Mouse (Mus musculus) cerebral cortex, adult 2 months (tissue): ENCODE results near the gene Csf2.

Source experiments
- WGBS: fragments of 180-500 bp; shearing (Covaris S2); methylation state at CpG from one replicate; pipeline ENCODE4 v1.1.7; 2018; 5-methylcytosine and 5-hydroxymethylcytosine counted together

Csf2 gene

GRCm38 (mm10) chr11:54248940-54249717 lies at the start of gene Csf2:
Gene Csf2, minus strand, starts transcription at chr11:54249667.
- 72% methylated on average over 11 of the region's 11 CpGs for WGBS

GRCm38 (mm10) chr11:54297471-54297870 lies 48.0 kb upstream of the Csf2 start:
- 90% methylated on average over 2 of the region's 2 CpGs for WGBS

- 94% methylated on average over 1 of the region's 1 CpGs for WGBS
These were observed 47.3 kb upstream of the Csf2 start for GRCm38 (mm10) chr11:54296734-54297133.

DNA sequence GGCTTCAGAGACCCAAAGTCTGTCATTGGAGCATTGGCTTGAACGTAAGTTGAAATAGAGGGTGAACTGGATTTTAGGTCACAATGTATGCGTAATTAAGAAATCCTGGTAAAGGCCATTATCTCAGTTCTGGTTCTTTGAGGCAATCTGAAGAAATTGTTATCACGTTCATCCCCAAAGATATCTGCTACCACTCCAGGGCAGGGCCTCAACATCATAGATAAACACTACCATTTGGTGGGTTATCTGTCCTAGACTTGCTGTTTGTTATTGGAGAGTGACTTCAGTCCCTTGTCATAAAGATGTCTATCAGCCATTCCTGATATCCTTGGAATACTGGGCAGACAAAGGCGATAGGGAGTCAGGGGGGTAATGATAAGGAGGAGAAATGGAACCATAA lies 46.5 kb upstream of the Csf2 start:
- WGBS: 96% methylated on average over 4 of the region's 4 CpGs

DNA sequence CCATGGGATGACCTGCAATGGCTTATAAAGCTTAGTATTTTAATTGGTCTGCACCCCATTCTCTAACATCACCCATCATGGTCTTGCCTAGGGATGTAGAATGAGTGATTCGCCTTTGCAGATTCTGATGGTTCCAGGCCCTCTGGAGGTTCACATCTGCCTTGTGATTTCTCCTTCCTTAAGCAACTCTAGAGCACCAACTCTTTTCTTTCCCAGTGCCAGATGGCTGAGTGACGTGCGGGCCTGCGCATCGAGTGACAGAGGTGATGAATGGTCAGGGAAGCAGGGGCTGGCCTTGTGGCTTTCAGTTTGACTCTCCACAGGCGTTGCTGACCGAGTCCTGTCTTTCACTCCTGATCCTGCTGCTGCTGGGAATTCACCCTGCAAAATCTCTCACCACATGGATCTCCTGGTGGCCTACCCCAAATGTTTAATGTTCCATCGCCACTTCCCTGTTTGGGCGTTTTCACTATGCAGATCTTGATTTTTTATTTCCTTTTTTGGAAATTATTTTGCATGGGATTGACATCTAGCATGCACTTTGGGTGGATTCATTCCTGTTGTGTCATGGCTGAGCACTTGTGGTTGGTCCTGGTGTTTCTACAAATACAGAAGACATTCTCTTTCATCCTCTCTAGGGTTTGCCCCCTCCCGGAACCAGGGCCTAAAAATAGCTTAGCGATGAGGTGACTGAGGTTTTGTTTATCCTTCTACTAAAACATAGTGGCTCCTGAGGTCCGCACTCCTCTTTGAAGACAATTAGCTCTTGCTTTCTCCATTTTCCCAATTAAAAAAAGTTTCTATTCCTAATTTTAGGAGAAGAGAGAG lies 44.7 kb upstream of the Csf2 start:
- 85% methylated on average over 12 of the region's 12 CpGs for WGBS

DNA sequence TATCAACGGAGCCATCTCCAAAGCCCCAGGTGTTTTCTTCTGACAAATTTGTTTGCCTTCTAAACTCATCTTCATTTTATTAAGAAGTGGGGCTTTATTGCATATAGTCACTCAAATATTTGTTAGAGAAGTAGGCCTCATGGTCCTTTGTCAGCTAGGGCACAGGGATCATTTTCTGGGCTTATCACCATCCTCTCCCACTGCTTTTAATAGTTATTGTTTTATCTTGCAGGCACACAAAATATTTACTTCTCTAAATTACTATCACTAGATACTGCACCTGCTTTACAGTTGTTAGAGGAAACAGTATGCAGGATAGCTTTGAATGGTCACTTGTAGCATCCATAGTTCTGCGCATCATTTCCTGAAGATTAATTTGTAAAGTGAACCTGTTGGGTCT lies 42.7 kb upstream of the Csf2 start:
- WGBS: 92% methylated on average over 2 of the region's 2 CpGs

- 89% methylated on average over 8 of the region's 8 CpGs for WGBS
These were observed 38.5 kb upstream of the Csf2 start for GRCm38 (mm10) chr11:54287821-54288453.

GRCm38 (mm10) chr11:54271437-54271949 lies 22.0 kb upstream of the Csf2 start:
- WGBS: 72% methylated on average over 5 of the region's 5 CpGs

DNA sequence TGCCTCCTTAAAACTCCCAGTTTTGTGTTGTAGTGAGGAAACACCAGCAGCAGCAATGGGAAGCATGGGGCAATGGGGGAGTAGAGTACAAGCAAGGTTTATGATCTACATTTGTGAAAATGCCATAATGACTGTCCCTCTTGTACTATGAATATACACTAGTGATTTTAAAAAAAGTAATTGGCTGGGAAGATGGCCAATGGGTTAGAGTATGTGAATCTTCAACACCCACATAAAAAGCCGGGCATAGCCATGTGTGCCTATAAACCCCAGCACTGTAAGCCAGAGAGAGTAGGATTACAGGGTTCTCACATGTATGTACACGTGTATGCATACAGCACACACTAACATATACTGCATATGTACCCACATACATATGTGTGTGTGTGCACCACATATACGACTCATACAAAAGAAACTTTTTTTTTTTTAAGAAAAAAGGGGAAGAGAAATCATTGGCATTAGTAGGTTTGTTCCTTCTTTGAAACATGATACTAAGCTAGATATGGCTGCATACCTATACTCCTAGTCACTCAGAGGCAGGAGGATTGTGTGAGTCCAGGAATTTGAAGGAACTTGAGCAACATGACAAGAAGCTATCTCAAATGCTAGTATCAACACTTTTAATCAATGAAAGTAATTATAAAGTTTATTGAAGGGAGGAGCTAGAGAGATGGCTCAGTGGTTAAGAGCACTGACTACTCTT lies 19.9 kb upstream of the Csf2 start:
- 66% methylated on average over 3 of the region's 3 CpGs for WGBS

GRCm38 (mm10) chr11:54267177-54267576 lies 17.7 kb upstream of the Csf2 start, which contains the start of gene Il3:
Gene Il3, minus strand, starts transcription at chr11:54267277.
- WGBS: 78% methylated on average over 6 of the region's 6 CpGs

DNA sequence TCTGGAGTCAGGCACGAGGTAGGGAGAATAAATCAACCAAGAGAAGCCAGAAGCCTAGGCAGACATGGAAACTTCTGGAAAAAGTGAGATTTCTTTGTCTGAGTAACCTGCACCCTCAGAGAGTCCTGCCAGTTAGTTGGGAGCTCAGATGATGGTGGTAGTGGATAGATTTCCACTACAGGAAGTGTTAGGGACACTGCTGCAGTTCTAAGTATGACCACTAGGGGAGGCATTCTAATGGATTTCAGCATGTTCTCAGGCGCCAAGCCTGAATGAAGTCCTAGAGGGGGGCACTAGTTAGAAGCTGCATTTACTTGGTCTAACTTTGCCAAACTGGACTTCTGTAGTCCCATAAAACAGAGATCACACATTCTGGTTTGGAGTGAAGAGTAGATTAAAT lies 15.1 kb upstream of the Csf2 start:
- 60% methylated on average over 2 of the region's 2 CpGs for WGBS

GRCm38 (mm10) chr11:54263405-54264031 lies 14.1 kb upstream of the Csf2 start:
- 17% methylated on average over 1 of the region's 1 CpGs for WGBS

DNA sequence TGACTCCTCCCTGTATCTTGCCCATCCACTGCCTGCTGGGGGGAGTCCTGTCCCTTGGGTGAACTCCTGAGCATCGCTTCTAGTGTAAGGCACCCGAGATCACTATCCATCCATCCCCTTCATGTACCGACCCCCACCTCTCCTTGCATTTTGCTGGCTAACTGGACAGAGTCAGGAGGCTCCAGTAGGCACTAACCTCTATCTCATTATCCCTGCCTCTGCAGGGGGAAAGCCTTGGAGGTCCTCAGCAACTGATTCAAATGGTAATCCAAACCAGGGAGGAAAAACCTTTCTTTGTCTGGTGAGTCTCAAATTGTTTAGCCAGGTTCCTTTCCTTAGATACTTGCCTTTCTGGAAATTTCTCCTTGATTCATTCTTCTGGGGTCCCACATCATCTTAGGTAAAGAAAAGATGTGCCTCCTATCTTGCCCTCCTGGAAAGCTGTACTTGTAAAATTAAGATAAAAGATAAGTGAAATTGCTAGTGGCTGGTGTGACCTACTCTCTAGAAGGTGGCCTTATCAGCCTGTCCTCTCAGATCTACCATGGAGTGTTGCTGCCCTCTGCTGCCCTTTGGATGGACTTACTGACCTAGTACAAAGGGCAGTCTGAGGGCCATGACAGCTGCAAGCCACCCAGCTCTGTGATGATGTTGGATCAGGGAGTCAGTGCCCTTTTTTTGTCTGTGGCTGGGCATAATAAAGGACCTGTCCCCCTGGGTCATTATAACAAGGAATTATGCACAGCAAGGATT lies 7.3 kb upstream of the Csf2 start:
- 74% methylated on average over 3 of the region's 3 CpGs for WGBS

- WGBS: 69% methylated on average over 4 of the region's 4 CpGs
These were observed 4.6 kb upstream of the Csf2 start for GRCm38 (mm10) chr11:54254114-54254513.

GRCm38 (mm10) chr11:54250575-54250974 lies 1.1 kb upstream of the Csf2 start:
- 94% methylated on average over 11 of the region's 11 CpGs for WGBS

DNA sequence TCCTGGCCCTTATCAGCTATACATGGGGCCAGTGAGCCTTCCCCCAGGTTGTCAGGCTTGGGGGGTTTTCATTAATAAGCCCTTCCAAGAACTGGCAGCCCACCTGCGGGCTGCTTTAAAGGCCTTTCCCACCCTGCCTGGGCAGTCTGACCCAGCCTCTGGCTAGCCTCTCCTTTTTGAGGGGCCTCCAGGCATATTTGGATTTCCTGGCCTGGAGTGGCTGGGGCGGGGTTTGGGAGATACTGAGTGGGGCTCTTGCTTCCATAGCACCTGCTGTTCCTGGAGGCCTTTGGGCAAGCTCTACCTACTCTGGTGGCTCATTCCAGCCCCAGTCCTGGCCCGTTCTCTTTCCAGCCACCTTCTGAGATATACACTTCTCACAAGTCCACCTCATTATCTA lies 281 bp upstream of the Csf2 start:
- 92% methylated on average over 3 of the region's 3 CpGs for WGBS

- WGBS: 70% methylated on average over 10 of the region's 10 CpGs
These were observed 2.1 kb downstream of the Csf2 start for GRCm38 (mm10) chr11:54247251-54247950.

- 91% methylated on average over 6 of the region's 6 CpGs for WGBS
These were observed 5.0 kb downstream of the Csf2 start for GRCm38 (mm10) chr11:54244465-54244864.

DNA sequence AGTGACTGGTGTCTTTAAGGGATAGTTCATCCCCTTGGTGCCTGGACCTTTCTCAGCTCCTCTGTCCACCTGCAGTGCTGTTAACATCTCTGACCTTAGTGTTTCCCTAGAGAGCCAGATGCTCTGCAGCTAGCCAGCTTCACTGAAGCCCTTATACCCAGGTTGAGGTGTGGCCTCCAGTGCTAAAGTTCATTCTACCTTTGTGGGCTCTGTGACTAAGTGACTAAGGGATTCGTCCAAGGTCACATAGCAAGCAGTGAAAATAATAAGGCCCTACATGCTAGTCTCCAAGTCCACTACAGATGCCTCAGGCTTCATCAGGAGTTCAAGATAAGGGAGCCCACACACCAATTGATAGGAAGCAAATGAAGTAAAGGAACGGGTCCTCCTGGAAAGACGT lies 7.0 kb downstream of the Csf2 start:
- 91% methylated on average over 3 of the region's 3 CpGs for WGBS

- 59% methylated on average over 2 of the region's 2 CpGs for WGBS
These were observed 12.5 kb downstream of the Csf2 start for GRCm38 (mm10) chr11:54236939-54237338.
